Mouse (Mus musculus): ENCODE measurements around the gene Rara.

The Rara gene

DNA sequence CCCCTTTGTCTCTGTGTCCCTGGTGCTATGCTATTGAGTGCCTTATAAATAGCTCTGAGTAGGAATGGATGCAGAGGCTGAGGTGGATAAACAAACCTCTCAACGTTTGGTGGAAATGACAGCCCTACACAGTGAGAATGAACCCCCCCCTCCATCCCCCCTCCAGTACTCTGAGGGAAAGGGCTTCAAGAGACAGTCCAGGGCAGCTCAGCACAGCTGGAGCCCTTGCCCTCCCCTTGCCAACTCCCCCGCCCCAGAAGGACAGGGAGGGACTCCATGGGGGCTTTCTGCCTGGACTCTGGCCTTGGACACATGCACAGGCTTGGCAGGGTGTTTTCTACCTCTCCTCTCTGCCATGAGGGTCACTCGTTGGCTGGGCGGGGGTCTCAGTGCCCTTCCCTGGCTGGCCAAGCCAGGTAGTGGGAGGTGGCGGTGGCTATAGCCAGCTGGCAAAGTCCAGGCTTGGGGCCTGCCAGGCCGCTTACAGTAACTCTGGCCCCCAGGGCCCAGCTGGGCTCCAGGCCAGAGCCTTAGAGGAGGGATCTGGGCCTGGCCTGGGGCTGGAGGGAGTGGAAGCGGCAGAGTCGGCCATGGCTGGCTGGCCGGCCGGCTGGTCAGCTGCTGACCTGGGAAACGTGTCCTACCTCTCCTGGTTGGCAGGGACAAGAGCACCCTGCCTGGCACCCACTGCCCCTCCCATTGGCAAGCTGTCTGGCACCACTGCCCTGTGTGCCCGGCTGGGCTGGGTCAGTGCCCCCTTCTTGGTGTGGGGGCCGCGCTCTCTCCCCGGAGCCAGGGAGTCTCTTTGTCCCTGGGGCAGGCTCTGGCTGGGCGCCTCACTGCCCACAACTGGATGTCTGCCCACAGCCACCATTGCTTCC is 23.6 kb downstream of the Rara start:
- DNase-seq (ENCODE audit: extremely low spot score, low read depth, low spot score) = no peak

GRCm38 (mm10) chr11:98952111-98952510 is 24.5 kb downstream of the Rara start:
- DNase-seq (ENCODE audit: extremely low spot score, low read depth, low spot score) = no peak

- DNase-seq (ENCODE audit: extremely low spot score, low read depth, low spot score) = no peak
These were observed 25.1 kb downstream of the Rara start for GRCm38 (mm10) chr11:98952736-98953135.

GRCm38 (mm10) chr11:98953361-98953760 is 25.7 kb downstream of the Rara start:
- no peak for DNase-seq (ENCODE audit: extremely low spot score, low read depth, low spot score)

GRCm38 (mm10) chr11:98953835-98954320 is 26.3 kb downstream of the Rara start:
- DNase-seq (ENCODE audit: extremely low spot score, low read depth, low spot score) = no peak

GRCm38 (mm10) chr11:98954373-98954772 is 26.8 kb downstream of the Rara start:
- DNase-seq (ENCODE audit: extremely low spot score, low read depth, low spot score) = no peak

DNA sequence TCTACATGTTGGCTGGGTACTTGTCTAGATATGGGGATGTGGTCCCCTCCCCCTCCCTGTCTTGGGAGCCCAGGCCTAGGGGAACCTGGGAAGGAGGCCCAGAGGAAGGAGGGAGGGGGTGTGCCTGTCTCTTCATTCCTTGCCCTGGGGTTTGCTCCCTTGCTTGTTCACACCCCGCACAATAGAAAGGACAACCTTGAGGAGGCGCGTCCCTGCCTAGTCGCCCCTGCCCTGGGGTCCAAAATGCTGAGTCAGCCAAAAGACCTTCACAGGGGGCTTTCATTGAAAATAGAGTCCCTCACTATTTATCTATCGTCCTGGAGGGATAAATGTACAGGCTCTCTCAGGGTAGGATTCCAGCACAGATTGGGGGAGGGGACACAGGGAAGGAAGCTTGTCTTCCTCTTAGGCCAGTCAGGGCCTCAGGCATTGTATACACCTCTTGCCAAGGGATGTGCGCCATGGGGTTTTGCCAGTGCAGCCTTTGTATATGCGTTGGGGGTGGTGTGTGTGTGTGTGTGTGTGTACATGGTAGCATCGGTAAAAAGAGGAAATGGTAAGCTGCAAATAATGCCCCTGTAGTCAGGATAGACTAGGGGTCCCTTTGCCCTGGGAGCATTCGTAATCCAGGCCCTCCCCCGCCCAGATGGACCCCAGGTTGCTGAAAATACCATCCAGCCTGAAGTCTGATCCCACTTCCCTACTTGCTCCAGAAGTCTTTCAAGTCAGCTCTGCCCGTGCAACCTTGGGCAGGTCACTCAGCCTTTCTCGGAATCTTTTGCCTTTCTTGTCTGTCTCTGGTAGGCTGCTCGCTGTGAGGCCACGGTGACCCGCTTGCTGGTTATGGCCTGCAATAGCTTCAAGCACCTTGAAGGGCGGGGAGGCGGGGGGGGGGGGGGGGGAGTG is 27.4 kb downstream of the Rara start:
- no peak for DNase-seq (ENCODE audit: extremely low spot score, low read depth, low spot score)

GRCm38 (mm10) chr11:98955707-98956235 is 28.2 kb downstream of the Rara start:
- no peak for DNase-seq (ENCODE audit: extremely low spot score, low read depth, low spot score)

DNA sequence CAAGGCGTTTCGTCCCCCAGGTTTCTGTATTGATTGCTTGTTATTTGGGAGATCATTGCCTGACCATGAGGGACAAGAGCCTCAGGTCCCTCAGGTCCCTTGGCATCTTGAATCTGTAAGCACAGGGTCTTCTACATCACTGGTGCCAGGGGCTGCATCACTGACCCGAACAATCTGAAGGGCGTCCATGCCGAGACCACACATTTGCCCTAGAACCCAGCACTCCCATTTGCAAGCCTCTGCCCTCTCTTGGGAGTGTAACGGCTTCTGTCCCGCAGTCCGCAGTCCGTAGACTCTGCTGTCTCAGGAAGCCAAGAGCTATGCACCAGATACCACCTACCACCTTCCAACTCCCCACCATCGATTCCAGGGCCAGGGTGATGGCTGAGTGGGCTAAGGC is 28.7 kb downstream of the Rara start:
- DNase-seq (ENCODE audit: extremely low spot score, low read depth, low spot score) = no peak

GRCm38 (mm10) chr11:98959437-98960312 is 32.1 kb downstream of the Rara start:
- no peak for DNase-seq (ENCODE audit: extremely low spot score, low read depth, low spot score)

DNA sequence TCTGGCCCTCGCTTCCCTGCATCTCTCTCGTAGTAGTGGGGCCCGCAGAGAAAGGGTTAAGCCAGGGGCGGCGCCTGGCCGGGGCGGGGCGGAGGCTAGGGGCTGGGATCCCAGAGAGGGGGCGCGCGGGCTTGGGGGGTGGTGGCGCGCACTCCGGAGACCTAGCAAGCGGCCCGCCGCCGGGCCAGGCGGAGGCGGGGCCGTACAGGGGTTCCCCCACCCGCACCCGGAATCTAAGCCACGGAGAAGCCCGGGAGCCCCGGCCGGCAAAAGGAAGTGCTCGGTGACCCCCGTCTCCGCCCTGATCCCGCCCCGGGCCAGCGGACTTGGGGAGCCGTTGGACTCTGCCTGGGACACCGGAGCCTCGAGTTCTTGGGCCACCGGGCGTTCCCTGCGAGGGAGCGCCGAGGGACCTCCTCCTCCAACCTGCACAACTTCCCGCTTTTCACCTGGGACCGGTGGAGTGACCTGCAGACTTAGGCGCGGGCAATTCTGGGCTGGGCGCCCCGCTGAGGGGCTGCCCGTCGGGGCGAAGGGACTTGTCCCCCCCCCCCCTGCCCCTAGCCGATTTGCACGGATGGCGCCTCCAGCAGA is 32.8 kb downstream of the Rara start:
- DNase-seq (ENCODE audit: extremely low spot score, low read depth, low spot score) = no peak

DNA sequence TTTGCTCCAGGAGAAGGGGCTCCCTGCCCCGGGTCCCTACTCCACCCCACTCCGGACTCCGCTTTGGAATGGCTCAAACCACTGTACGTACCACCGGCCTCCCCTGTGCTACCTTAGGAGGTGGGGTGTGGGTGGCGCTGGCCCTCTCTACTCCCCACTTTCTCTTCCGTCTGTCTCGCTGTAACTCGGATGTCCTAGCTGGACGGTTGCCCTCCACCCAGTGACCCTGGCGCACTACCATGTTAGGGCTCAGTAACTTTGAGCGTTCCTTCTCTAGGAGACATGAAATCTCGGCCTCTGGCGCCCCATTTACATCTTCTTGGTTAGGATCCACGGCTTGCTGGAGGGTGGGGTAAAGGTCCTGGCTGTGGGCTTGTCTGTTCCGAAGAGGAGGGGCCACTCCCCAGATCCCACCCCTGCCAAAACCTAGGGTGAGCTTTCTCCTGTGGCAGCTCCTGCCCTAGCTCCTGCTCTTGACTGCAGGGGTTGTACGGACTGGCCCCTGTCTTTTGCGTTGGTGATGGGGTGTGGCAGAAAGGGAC is 33.5 kb downstream of the Rara start:
- DNase-seq (ENCODE audit: extremely low spot score, low read depth, low spot score) = no peak

DNA sequence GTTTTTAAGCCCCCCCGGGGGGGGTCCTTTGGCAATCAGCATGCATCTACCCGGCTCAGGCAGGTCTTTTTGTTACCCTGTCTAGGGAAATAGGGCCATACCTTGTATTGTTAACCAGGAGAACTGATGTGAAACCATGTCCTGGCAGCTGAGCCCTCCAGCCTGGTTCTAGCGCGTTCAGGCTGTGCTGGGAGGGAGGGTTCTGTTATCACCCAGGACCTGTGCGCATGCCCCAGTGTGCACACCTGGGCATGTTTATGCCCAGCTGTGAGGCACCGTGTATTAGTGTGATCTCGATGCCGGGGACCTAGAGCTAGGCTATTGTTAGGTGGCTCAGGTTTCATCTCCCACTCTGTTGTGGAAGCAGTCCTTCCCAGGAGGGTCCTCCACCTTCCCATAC is 34.1 kb downstream of the Rara start:
- DNase-seq (ENCODE audit: extremely low spot score, low read depth, low spot score) = no peak

- DNase-seq (ENCODE audit: extremely low spot score, low read depth, low spot score) = no peak
These were observed 34.9 kb downstream of the Rara start for GRCm38 (mm10) chr11:98962421-98963095.

GRCm38 (mm10) chr11:98963191-98964021 is 35.8 kb downstream of the Rara start:
- no peak for DNase-seq (ENCODE audit: extremely low spot score, low read depth, low spot score)

- DNase-seq (ENCODE audit: extremely low spot score, low read depth, low spot score) = no peak
These were observed 36.6 kb downstream of the Rara start for GRCm38 (mm10) chr11:98964201-98964615.

- DNase-seq (ENCODE audit: extremely low spot score, low read depth, low spot score) = no peak
These were observed 37.2 kb downstream of the Rara start for GRCm38 (mm10) chr11:98964616-98965415.

Measured in hindlimb bud, embryonic 11.5 days (tissue).